Mouse (Mus musculus) CH12.LX (cell line): Measurements from ENCODE around the gene Tmem52.

Experiments used
- CTCF ChIP-seq, 2 experiments: IDR thresholded peaks in 1 of 2; conservative IDR thresholded peaks in 1 of 2; 2 replicates each; pipeline ENCODE4 v1.5.1; 2011 to 2012; ENCODE audit warnings: low read depth in 2 of 2, low read length in 2 of 2, improper control_type of control experiment in 1 of 2, inconsistent platforms in 1 of 2, mild to moderate bottlenecking in 1 of 2, moderate library complexity in 1 of 2
- E2F4 ChIP-seq: IDR thresholded peaks from 2 replicates; pipeline ENCODE4 v1.6.1; 2011; ENCODE audit warnings: low read depth, low read length, improper control_type of control experiment; ENCODE audit not compliant: insufficient replicate concordance
- ETS1 ChIP-seq: conservative IDR thresholded peaks from 2 replicates; pipeline ENCODE4 v1.6.1; 2012; ENCODE audit warnings: low read depth, mild to moderate bottlenecking, inconsistent platforms, low read length, improper control_type of control experiment, moderate library complexity
- MAX ChIP-seq: IDR thresholded peaks from 2 replicates; pipeline ENCODE4 v1.6.1; 2011; ENCODE audit warnings: low read length, improper control_type of control experiment
- MEF2A ChIP-seq: IDR thresholded peaks from 2 replicates; pipeline ENCODE4 v1.6.1; 2014; ENCODE audit warnings: low read depth, mild to moderate bottlenecking, inconsistent platforms, low read length, improper control_type of control experiment, borderline replicate concordance
- MXI1 ChIP-seq: IDR thresholded peaks from 2 replicates; pipeline ENCODE4 v1.6.1; 2011; ENCODE audit warnings: mild to moderate bottlenecking, low read depth, low read length, improper control_type of control experiment
- MYC ChIP-seq: IDR thresholded peaks from 2 replicates; pipeline ENCODE4 v1.6.1; 2011; ENCODE audit warnings: low read depth, mild to moderate bottlenecking, improper control_type of control experiment, low read length
- NRF1 ChIP-seq: IDR thresholded peaks from 2 replicates; pipeline ENCODE4 v1.6.1; 2014; ENCODE audit warnings: low read depth, mild to moderate bottlenecking, inconsistent platforms, low read length, improper control_type of control experiment, moderate library complexity
- POLR2AphosphoS2 ChIP-seq: IDR thresholded peaks from 2 replicates; pipeline ENCODE4 v1.6.1; 2011; ENCODE audit warnings: low read depth, low read length, improper control_type of control experiment
- TBP ChIP-seq: conservative IDR thresholded peaks from 2 replicates; pipeline ENCODE4 v1.6.1; 2011; ENCODE audit warnings: low read depth, low read length, improper control_type of control experiment

- no peak for TF ChIP-seq CTCF (conservative IDR thresholded peaks at IDR 0.05 in 1 of 2, IDR thresholded peaks at IDR 0.05 in 1 of 2; ENCODE audit: low read depth in 2 of 2, low read length in 2 of 2)
- TF ChIP-seq NRF1 = no peak
- TF ChIP-seq TBP = no peak
- TF ChIP-seq MAX = no peak
- TF ChIP-seq MXI1 = peak; percentile 42; the same call in 1 of the 2 replicates
- no peak for TF ChIP-seq E2F4
- TF ChIP-seq MYC = no peak
- no peak for TF ChIP-seq MEF2A
- TF ChIP-seq ETS1 = no peak
- no peak for TF ChIP-seq POLR2AphosphoS2
Measured at GRCm38 (mm10) chr4:155492131-155492633, 23.3 kb downstream of the Tmem52 start.
